Mouse (Mus musculus): Measurements from ENCODE around the gene Adgrl2. TPM values are rescaled to one million over a fixed set of nuclear protein-coding genes. Genes with fewer than 3 reads are reported as not detected.

Adgrl2 gene
- polyA plus RNA-seq, 1 experiment from 2014 or later = 138 TPM

DNA sequence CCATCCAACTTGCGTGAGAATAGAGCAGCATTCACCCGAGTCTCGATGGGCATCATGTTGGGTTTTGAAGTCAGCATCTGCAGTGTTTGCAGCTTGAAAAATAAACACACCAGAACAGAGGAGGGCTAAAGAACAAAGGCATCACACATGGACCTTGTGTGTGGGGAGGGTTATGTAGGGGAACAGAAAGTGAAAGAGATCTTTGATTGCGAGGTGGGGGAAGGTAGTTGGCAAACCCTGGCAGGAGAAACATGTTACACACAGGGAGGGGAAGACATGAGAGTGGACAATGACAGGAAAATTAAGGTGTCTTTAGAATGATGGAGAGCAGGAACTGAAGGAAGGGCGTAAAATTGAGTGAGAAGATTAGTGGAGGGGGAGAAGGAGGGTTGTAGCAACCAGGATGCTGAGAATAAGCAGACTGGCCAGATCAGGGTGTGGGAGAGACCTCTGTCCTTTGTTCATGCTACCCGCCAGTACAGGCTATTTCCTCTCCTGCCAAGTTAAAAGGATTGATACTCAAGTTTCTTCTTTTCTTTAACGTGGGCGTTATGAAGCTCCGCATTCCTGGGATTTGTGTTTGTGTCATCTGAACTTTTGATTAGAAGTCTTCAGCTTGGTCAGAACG, 197.0 kb downstream of the Adgrl2 start:
- Histone ChIP-seq H3K9me3 (no peaks in the 10 kb centered on the region), H3K27ac (replicated peaks) (no peak overlapping the region), H3K4me2 (no peak overlapping the region), H3K4me1 (replicated peaks) (no peaks in the 10 kb centered on the region), H3K4me3 (no peak overlapping the region), H3K36me3 (no peaks in the 10 kb centered on the region), H3K27me3 (no peaks in the 10 kb centered on the region), H3K9ac (no peak overlapping the region)
- no peak for ATAC-seq (ENCODE audit: low FRiP score, low read depth)
- 72% methylated on average over 10 of the region's 10 CpGs for WGBS

- WGBS = 90% methylated on average over 6 of the region's 6 CpGs
- no peaks in the 10 kb centered on the region for H3K4me1 ChIP-seq (replicated peaks)
Measured at GRCm38 (mm10) chr3:148770310-148770709, 220.0 kb downstream of the Adgrl2 start.

More at GRCm38 (mm10) chr3:148770310-148770709, 220.0 kb downstream of the Adgrl2 start:
- ATAC-seq (ENCODE audit: low FRiP score, low read depth) = no peak
- Histone ChIP-seq H3K27me3 (no peaks in the 10 kb centered on the region), H3K36me3 (no peaks in the 10 kb centered on the region), H3K4me2 (no peak overlapping the region), H3K9ac (no peak overlapping the region), H3K27ac (replicated peaks) (no peak overlapping the region), H3K4me3 (no peak overlapping the region), H3K9me3 (no peaks in the 10 kb centered on the region)

Data from hindbrain, embryonic 15.5 days (tissue).